Mouse (Mus musculus) T-helper 2 cell (primary cell): ENCODE measurements around the gene Elp4.

Experiments
- in situ Hi-C: fragments of 300-600 bp; cut with MboI, MseI; formaldehyde crosslinking; loops from one replicate; pipeline ENCODE4 v1.15.1; 2025; ENCODE audit warnings: high pct_unique_total_duplicates

Elp4 gene

DNA sequence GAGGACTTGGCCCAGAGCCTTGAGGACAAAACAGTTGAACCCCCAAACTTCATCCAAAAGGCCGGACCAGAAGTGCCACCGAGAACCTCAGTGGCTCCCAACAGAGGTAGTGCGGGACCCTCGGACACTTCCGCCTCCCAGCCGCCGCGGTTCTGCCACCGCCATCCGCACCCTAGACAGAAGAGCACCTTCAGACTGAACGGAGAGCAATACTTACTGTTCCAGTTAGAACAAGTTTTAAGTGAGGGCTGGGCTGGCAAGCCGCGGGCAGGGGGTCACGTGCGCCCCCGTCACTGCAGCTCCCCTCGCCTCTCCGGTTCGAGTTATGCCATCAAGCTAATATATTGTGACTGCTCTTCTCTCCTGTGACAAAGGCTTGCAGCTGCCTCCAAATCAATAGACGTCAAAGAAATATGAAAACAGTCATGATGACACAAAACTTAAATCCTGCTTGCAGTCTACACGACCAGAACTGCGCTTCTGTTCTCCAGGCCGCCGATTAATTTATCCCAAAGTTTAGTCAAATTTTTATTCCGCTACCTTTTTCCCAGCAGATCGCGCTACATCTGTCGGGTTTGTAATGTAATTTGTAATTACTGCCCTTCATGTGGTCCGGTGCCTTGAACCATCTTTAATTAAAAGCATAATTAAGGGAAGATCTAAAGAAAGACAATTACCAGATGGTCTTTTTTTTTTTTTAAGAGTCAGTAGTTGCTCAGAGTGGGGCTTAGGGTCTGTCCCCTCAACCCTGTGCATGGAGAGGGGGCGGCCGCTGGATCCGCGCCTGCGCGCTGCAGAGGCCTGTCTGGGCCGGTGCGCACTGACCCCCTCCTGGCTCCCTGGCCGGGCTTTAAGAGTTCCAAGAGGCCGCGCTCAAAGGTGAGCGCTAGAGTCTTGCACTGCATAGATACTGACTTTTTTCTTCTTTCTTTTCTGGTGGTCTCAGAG is 244.2 kb downstream of the Elp4 start:
- in situ Hi-C loops = no loop called here

- in situ Hi-C loops = no loop called here
These were observed 245.0 kb downstream of the Elp4 start for GRCm38 (mm10) chr2:105659350-105659749.

GRCm38 (mm10) chr2:105656456-105656855 is 247.9 kb downstream of the Elp4 start:
- in situ Hi-C loops = no loop called here
